Mouse (Mus musculus) G1E-ER4 (cell line): ENCODE data around the gene Art3. TPM values are rescaled to one million over a fixed set of nuclear protein-coding genes. Genes with fewer than 3 reads are reported as not detected.

Experiments used
- GATA1 ChIP-seq: IDR thresholded peaks from one replicate; pipeline ENCODE4 v1.8.0; 2012; ENCODE audit warnings: low read length, inconsistent platforms
- polyA plus RNA-seq: library from polyadenylated mRNA; stranded (reverse); fragments of >175 nt; gene quantifications from 2 replicates; pipeline ENCODE4 v1.2.3, GENCODE M21; 2012

Gene Art3
- polyA plus RNA-seq, 1 experiment = not detected

DNA sequence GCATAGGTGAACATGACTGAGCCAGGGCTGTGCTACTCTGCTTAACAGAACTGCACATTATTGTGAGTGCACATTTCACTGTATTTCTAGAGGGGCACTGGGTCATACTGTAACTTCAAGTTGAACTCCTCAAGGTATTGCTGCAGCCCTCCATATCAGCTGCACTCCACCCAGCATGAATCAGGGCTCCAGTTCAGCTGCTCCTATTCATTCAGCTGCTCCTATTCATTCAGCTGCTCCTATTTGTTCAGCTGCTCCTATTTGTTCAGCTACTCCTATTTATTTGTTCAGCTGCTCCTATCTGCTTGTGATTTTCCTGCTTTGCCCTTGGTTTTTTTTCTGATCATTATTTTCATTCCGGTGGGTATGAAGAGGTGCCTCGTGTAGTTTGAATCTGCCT, 58.4 kb downstream of the Art3 start:
- no peak for TF ChIP-seq GATA1

DNA sequence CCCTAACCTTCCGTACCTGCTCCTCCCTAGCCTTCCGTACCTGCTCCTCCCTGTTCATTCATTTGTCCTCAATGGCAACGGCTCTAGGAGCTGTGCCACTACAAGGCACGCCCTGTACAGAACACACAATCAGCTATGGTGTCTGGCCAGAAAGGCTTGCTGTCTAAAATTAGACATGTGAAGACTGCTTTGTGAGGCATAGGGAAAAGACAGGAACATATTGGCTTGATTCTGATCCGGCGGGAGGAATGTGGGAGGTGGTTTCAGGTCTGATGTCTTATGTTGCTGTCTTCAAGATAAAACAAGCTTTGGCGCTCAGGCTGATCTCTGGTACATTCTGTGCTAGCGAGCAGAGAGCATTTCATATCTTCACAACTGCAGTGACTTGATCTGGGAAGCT, 59.0 kb downstream of the Art3 start:
- TF ChIP-seq GATA1 = no peak

DNA sequence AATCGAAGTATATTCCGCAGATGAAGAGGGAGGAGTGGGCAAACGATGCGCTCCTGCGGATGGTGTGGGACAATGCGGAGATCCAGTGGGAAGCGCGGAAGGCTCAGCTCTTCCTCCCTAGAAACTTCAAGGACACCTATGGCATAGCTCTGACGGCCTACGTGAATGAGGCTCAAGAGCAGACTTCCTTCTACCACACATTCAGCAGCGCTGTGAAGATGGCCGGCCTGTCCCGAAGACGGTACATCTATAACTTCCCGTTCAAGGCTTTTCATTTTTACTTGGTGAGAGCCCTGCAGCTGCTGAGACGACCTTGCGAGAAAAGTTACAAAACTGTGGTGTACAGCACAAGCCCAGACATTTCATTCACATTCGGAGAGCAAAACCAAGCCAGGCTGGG, 60.9 kb downstream of the Art3 start:
- TF ChIP-seq GATA1 = no peak

DNA sequence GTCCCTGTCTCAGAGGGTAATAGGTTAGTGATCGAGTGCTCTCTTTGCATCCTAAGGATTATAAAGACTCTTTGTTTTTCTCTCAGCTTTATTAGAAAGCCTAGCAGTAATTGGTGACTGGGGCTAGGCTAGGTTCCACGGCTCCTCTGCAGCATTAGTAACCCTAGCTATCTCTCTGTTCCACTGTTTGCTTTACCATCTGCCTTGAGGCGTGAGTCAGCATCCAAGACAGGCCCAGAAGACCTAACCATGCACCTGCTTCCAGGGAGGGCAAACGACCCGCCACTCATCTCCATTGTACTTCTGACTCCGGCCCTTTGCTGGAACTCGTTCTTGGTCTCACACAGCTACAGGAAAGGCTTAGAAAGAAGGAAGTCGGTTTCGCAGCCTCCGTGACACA, 62.2 kb downstream of the Art3 start:
- no peak for TF ChIP-seq GATA1

DNA sequence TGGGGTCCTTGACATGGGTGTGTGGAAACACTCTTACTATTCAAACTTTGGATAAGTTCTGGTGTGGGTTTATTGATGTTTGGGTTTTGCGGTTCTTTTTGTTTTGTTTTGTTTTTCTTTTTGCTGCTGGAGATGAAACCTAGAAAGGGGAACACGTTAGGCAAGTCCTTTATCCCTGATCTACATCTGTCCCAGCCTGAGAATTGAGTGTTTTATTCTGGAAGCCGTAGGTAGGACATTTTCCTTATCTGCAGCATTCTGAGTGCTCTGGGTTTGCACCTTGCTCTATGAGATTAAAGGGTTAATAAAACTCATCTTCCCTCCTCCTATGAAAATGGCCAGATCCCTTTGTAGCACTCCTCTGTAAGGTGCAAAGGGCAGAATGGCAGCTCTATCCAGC, 64.1 kb downstream of the Art3 start:
- no peak for TF ChIP-seq GATA1

DNA sequence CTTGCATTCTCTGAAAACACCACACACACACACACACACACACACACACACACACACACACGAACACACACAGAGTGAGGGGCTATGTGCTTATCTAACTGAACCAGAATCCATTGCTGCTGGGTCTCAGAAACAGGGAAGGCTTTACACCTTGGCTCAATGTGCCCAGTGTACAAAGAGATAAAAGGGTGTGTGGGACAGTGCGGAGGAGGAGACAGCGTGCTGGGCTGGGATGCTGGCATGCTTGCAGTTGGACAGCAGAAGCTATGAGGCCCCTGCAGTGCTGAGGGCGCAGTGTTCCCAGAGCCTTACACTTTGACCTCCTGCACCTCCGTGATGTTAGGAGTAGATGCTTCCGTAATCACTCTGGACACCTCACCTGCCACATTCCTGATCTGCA, 64.8 kb downstream of the Art3 start:
- TF ChIP-seq GATA1 = no peak

DNA sequence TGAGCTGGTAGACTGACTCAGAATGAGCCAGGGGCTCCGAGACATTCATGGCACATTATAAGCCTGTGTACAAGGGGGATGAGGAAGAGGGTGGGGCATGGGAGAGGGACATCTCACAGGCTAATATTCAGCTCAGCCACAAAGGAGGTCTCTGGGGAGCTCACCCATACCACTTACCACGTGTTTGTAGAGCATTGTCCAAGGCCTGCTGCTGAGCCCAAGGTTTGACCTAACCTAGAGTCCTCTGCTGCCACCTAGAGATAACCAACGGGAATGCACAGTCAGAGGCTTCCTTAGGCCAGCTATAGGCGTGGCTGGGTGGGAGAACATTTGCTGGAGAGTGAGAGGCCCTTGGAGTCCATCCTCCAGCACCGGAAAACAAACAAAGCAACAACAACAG, 66.5 kb downstream of the Art3 start:
- TF ChIP-seq GATA1 = no peak

DNA sequence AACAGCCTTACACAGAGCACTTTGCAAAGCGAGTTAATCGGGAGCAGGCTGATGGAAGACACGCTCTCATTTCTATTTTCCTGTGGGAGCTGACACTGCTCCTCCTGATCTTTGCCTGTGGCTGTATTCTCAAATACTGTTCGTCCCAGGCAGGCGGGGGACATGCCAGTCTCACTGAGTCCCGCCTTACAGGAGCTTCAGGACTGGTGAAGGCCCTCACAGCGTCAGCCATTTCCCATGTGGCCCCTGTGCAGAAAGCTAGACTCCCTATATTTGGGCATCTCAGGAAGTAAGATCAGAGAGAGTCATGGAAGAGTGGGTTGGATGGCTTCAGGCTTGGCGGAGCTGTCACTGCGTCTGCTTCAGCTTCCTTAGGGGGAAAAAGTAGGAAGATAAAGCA, 71.2 kb downstream of the Art3 start:
- TF ChIP-seq GATA1 = no peak

DNA sequence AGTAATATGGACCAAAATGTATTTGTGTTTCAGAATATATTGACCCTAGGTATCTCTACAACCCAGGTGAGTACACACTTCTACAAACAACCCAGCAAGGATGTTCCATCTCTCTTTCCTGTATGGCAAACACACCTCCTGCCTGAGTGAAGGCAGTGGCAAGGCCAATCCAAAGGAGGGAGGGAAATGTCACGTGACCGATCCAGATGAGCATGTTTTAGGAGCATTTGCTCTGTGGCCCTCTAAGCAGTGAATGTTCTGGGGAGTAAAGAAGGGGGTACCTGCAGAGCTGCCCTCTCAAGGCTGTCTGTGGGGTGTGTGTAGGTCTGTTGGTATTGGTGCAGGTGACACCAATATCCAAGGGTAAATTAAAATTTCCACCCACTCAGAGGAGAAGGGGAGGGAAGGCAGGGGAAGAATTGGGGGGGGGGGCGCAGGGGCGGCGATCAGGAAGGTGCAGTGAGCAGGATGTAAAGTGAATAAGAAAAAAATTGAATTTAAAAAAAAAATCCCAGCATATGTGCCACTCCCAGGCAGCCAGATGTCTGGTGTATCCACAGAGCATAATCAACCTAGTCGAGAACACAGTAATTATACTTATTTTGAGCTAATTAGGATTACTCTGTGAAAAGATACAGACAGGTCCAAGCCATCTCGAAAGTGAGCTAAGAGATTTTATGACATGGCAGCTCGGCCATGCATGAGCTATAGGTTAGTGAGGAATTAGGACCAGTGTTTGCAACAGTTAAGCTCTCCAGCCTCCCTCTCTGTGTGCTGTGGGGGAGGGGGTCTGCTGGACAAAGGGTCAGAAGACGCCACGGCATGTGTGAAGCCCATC, 72.2 kb downstream of the Art3 start:
- no peak for TF ChIP-seq GATA1

DNA sequence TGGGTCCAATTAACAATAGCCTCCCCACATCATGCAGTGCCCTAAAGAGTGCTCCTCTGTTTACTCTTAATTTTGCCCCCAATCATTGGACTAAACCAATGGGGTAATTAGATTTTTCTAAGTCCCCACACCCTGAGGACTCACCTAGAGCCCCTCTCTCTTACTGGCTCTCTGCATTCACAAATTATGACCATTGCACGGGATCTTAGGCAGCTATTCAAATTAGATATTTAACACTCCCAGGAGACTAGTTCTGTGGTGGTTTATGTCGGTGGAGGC, 72.7 kb downstream of the Art3 start:
- no peak for TF ChIP-seq GATA1

DNA sequence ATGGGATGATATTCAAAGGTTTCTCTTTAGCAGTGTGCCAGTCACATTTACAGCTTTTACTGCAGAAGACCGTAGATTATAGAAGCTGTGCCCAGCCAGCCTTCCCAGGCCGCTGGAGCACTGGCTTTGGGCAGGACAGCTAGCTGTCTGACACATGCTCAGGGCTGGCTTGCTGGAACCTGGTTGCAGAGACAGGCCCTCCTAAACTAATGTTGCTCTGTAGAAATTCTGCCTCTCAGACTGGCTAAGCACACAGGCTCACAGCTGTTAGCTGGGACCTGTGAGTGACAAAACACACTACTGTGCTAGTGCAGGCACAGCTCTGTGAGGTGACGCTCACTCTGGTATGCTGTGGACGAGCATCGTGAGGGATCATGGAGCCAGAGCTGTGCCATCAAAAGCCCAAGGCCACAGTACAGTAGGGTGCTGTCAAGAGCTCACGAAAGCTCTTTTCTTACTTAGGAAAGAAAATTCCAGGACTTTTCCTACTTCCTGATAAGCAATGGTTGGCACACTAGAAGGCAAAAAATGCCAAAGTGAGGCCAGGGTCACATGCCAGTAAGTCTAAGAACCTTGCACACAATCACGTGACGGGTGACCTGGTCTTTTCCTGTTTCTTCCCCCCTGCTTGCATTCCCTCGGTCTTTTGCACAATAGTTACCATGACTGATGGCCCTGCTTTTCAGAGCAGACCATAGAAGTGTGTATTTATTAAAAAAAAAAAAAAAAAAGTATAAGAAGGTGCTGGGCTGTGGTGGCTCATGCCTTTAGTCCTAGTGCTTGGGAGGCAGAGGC, 77.9 kb downstream of the Art3 start:
- TF ChIP-seq GATA1 = no peak

DNA sequence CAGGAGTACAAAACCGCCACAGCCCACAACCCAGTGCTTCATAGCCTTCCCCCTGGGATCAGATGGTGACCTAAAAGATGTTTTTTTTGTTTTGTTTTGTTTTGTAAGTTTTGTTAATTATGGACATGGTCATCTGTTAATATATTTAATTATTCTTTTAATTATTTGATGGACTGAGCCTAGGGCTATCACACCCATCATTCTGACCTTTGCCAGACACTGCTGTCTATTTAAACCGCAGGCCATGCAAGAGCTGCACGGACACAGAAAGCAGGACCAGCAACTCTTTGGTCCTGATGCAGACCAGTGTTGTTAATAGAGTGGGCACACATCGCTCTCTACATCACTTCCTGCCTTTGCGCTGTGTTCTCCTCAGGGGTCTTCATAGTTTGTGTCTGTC, 78.9 kb downstream of the Art3 start:
- no peak for TF ChIP-seq GATA1

DNA sequence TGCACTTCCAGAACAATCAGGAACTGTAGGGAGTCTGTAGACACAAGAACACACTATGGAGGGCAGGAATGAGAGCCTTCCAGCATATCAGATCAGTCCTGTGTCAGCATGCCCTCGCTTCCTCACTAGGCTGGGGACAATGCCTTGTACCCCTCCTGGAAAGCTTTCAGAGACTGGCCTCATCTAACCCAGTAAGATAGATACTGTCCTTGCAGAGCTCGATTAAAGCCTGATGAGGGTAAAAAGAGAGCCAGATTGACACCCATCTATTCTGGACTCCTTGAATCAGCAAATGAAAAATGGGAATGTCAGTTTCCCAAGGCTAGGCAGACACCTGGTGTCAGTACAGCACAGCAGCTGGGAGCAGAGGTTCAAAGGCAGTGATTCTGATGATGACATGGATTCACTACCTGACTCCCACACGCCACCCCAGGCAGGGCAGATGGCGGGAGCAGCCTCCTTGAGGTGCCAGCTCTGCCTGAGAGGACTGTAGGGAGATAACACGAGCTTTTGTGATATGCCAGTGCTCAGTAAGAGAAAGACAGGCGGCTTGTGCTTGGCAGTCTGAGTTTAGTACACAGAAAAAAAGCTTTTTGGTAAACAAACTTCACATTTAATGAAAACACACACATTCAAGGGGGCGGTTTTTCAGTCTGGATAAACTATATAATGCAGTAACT, 80.0 kb downstream of the Art3 start:
- TF ChIP-seq GATA1 = no peak

DNA sequence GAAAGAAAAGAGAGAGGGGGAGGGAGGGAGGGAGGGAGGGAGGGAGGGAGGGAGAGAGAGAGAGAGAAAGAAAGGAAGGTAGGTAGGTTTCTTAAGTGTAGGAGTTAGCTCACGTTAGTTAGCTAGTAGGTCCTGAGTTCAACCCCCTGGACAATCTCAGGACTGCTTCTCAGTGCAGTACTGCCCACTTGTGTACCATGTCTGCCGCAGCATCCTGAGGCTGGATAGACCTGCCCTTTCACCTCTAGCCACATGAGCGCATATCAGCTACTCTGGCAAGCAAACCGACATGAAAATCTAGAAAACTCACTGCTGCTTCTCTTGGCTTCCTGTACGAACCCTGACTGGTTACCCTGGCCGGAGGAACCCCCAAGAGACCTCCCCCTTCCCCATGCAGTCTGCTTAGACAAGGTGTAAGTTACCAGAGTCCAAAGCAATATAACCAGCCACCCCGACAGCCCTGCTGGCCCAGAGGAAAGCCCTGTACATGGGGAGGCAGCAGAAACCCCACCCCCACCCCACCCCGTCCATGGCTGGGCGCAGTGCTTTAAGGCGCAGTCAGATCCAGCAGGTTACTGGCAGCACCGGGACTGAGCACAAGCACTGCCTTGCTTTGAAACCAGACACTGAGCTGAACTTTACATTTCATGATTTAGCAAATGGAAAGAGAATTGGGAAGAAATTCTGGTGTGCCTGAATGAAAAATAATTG, 81.8 kb downstream of the Art3 start:
- TF ChIP-seq GATA1 = no peak

DNA sequence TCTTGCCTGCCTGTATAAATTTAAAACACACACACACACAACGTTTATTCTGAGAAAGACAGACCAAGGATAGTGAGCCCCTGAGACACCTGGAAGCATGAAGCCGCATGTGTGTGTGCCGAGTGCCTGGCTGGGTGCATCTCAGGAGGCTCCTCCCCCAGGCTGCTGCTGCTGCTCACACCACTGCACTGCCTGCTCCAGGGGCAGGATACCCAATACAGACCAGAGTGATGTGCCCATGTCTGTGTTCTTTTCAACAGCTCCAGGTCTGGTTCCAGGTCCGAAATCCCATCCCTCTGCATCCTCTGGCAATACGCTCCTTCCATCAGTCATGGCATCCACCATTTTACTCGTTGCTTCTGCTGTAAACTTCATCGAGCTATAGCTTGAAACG, 82.4 kb downstream of the Art3 start:
- no peak for TF ChIP-seq GATA1

DNA sequence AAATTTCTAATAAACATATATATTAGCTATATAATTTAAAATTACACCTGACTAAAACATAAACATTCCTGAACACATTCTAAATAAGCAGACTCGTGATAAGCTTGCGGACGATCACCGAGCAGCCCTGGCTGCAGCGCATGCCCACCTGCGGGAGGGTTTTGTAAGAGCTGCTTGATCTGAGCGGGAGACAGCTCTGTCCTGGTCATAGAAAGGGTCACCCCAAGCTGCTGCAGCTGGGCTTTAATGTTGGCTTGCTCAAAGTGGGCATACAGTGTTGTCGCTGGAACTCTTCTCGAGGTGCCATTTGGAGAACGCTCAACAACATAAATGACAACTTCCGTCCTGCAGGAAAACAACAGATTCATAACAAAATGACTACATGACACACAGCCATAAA, 92.5 kb downstream of the Art3 start:
- no peak for TF ChIP-seq GATA1
